Mouse (Mus musculus) myocyte (in vitro differentiated cells): ENCODE measurements around the gene Aatk.

Experiments
- MAX ChIP-seq: IDR thresholded peaks from one replicate; pipeline ENCODE4 v1.6.1; 2011; ENCODE audit warnings: low read depth, mild to moderate bottlenecking, control low read depth
- MYOD1 ChIP-seq, 3 experiments: IDR thresholded peaks; one replicate each; pipeline ENCODE4 v1.6.1; 2011; ENCODE audit warnings: control low read depth in 2 of 3, low read depth in 2 of 3, mild to moderate bottlenecking in 2 of 3, moderate library complexity in 1 of 3; ENCODE audit not compliant: insufficient read length in 2 of 3, control insufficient read depth in 1 of 3
- TCF12 ChIP-seq: IDR thresholded peaks from one replicate; pipeline ENCODE4 v1.6.1; 2011; ENCODE audit warnings: mild to moderate bottlenecking, control low read depth; ENCODE audit not compliant: poor library complexity, insufficient read depth, severe bottlenecking

DNA sequence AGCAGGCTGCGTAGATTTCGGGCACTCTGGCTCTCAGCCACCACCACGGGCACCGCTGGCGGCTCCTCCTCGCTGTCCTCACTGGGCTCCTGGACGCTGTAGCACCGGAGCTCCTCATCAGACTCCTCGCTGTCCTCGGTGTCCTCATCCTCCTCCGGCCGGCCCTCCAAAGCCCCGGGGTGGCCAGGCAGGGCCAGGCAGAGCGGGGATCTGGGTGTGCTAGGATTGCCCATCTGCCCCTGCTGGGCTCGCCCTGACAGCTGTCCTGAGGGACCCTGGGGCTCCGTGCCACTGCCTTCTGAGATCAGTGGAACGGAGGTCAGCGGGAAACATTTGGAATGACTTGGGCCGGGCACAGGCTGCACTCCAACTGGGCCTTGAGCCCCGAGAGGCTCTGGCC lies 37.0 kb downstream of the Aatk start:
- TF ChIP-seq TCF12 (no peak), MAX (no peak), MYOD1 (IDR thresholded peaks at IDR 0.05; ENCODE audit: control insufficient read depth in 1 of 3, insufficient read length in 2 of 3, low read depth in 2 of 3) (peak in 2 of 3 experiments; percentile 64 to 76)
